Mouse (Mus musculus) testis, adult 2 months (tissue): ENCODE measurements around the gene Ctr9.

ENCODE experiments used
- CTCF ChIP-seq: fragments of 200-500 bp; IDR thresholded peaks from 2 replicates; pipeline ENCODE4 v1.5.1; 2012; ENCODE audit warnings: low read depth, mild to moderate bottlenecking, inconsistent platforms, low read length, moderate library complexity; ENCODE audit not compliant: control insufficient read depth, insufficient read depth, insufficient replicate concordance
- POLR2A ChIP-seq: fragments of 200-500 bp; IDR thresholded peaks from 2 replicates; pipeline ENCODE4 v1.6.1; 2012; ENCODE audit warnings: low read depth, mild to moderate bottlenecking, inconsistent platforms, low read length, moderate library complexity; ENCODE audit not compliant: control insufficient read depth

DNA sequence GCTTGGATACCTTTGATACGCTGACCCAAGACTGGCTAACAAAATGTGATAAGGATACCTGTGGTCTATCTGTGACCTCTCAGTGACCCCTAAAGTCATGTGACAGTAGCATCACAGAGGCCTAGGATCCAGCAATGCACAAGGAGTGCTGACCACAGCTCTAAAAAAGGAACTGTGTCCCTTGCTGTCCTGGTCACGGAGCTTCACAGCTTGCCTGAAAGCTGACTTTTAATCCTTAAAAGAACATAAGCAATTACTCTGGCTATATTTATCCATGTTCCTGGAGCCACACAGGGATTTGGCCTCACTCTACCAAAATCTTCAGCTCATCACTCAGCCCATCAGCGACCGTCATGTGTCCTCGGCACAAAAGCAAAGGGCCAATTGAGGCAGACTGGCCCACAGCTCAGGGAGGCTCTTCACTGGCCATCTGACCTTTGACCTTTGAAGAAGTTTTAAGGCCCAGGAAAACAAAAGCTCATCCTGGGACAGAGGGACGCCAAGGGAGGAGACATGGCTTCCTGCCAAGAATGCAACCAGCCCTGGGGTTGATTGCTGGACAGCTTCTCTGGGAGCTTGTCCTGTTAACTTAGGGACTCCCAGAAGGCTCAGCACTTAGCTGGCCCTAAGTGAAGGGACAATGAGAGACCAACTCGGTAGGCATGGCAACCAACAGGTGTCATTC is 43.0 kb upstream of the Ctr9 start:
- no peak for TF ChIP-seq CTCF
- no peak for TF ChIP-seq POLR2A
